Mouse (Mus musculus): ENCODE results near the gene Car10. TPM values are rescaled to one million over a fixed set of nuclear protein-coding genes. Genes with fewer than 3 reads are reported as not detected.

Gene Car10
- polyA plus RNA-seq, 1 experiment from 2014 or later: 0.05 TPM

GRCm38 (mm10) chr11:93137841-93138240, 40.0 kb downstream of the Car10 start:
- no peak for ATAC-seq (replicated peaks; ENCODE audit: extremely low read depth, insufficient read depth, low FRiP score)
- Histone ChIP-seq H3K9me3 (replicated peaks; ENCODE audit: control insufficient read depth, low read length) (no peaks in the 10 kb centered on the region), H3K9ac (ENCODE audit: low read length) (no peak overlapping the region), H3K4me2 (ENCODE audit: low read depth, low read length) (no peak overlapping the region), H3K36me3 (ENCODE audit: control insufficient read depth, insufficient read depth) (no peaks in the 10 kb centered on the region), H3K4me1 (ENCODE audit: control insufficient read depth, insufficient read depth, low read length) (no peaks in the 10 kb centered on the region), H3K4me3 (ENCODE audit: low read length) (no peak overlapping the region), H3K27ac (ENCODE audit: low read length) (no peak overlapping the region), H3K27me3 (ENCODE audit: control insufficient read depth, insufficient read depth, low read length) (no peaks in the 10 kb centered on the region)
- WGBS: 77% methylated on average over 1 of the region's 1 CpGs

DNA sequence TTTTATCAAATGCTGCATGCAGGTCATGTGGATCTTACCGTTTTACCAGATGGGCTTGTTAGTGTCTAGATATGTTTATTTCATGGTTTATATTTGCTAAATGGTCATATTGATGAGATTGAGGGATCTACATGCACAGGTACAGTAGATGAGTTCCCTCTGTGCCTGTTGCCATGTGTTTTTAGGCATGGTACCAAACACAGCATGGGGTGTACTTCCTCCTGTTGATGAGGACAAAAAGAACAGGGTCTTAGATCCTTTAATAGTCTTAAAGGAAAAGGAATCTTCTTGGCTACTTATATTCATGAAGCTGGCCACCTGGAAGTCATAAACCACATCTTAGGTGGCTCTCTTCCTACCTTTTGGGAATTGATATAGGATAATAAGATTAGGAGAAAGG, 43.9 kb downstream of the Car10 start:
- 66% methylated on average over 1 of the region's 1 CpGs for WGBS
- Histone ChIP-seq H3K4me2 (ENCODE audit: low read depth, low read length) (no peak overlapping the region), H3K27ac (ENCODE audit: low read length) (no peak overlapping the region), H3K9me3 (replicated peaks; ENCODE audit: control insufficient read depth, low read length) (no peaks in the 10 kb centered on the region), H3K4me1 (ENCODE audit: control insufficient read depth, insufficient read depth, low read length) (no peaks in the 10 kb centered on the region), H3K4me3 (ENCODE audit: low read length) (no peak overlapping the region), H3K9ac (ENCODE audit: low read length) (no peak overlapping the region), H3K36me3 (ENCODE audit: control insufficient read depth, insufficient read depth) (no peaks in the 10 kb centered on the region), H3K27me3 (ENCODE audit: control insufficient read depth, insufficient read depth, low read length) (no peaks in the 10 kb centered on the region)
- ATAC-seq (replicated peaks; ENCODE audit: extremely low read depth, insufficient read depth, low FRiP score): no peak

- no peak for ATAC-seq (replicated peaks; ENCODE audit: extremely low read depth, insufficient read depth, low FRiP score)
- Histone ChIP-seq H3K36me3 (ENCODE audit: control insufficient read depth, insufficient read depth) (no peaks in the 10 kb centered on the region), H3K4me3 (ENCODE audit: low read length) (no peak overlapping the region), H3K27ac (ENCODE audit: low read length) (no peak overlapping the region), H3K4me1 (ENCODE audit: control insufficient read depth, insufficient read depth, low read length) (no peaks in the 10 kb centered on the region), H3K4me2 (ENCODE audit: low read depth, low read length) (no peak overlapping the region), H3K9ac (ENCODE audit: low read length) (no peak overlapping the region), H3K27me3 (ENCODE audit: control insufficient read depth, insufficient read depth, low read length) (no peaks in the 10 kb centered on the region), H3K9me3 (replicated peaks; ENCODE audit: control insufficient read depth, low read length) (no peaks in the 10 kb centered on the region)
- WGBS: 10% methylated on average over 2 of the region's 2 CpGs
These were observed 46.7 kb downstream of the Car10 start for GRCm38 (mm10) chr11:93144544-93144943.

- WGBS: 31% methylated on average over 3 of the region's 3 CpGs
- Histone ChIP-seq H3K27me3 (ENCODE audit: control insufficient read depth, insufficient read depth, low read length) (no peaks in the 10 kb centered on the region), H3K4me3 (ENCODE audit: low read length) (no peak overlapping the region), H3K27ac (ENCODE audit: low read length) (no peak overlapping the region), H3K36me3 (ENCODE audit: control insufficient read depth, insufficient read depth) (no peaks in the 10 kb centered on the region), H3K9me3 (replicated peaks; ENCODE audit: control insufficient read depth, low read length) (no peaks in the 10 kb centered on the region), H3K4me2 (ENCODE audit: low read depth, low read length) (no peak overlapping the region), H3K4me1 (ENCODE audit: control insufficient read depth, insufficient read depth, low read length) (no peaks in the 10 kb centered on the region), H3K9ac (ENCODE audit: low read length) (no peak overlapping the region)
- ATAC-seq (replicated peaks; ENCODE audit: extremely low read depth, insufficient read depth, low FRiP score): no peak
These were observed 57.1 kb downstream of the Car10 start for GRCm38 (mm10) chr11:93154910-93155309.

DNA sequence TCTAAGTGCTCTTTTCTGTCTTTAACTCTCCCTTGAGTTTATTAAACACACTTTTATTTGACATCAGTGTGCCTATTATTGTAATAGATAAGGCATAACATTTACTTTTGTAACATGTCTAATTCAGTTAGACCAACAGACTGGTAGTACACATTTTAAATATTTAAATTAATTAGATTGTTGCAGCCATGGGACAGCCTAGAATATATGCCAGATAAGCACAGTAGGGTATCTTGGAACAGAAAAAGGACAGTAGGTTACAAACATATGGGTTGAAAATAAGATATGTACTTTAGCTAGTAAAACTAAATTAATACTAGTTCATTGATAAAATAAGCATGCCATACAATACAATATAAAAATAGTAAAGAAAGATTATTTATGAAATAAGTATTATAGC, 74.6 kb downstream of the Car10 start:
- Histone ChIP-seq H3K9ac (ENCODE audit: low read length) (no peak overlapping the region), H3K27me3 (ENCODE audit: control insufficient read depth, insufficient read depth, low read length) (no peaks in the 10 kb centered on the region), H3K27ac (ENCODE audit: low read length) (no peak overlapping the region), H3K9me3 (replicated peaks; ENCODE audit: control insufficient read depth, low read length) (no peaks in the 10 kb centered on the region), H3K4me3 (ENCODE audit: low read length) (no peak overlapping the region), H3K4me2 (ENCODE audit: low read depth, low read length) (no peak overlapping the region), H3K36me3 (ENCODE audit: control insufficient read depth, insufficient read depth) (no peaks in the 10 kb centered on the region), H3K4me1 (ENCODE audit: control insufficient read depth, insufficient read depth, low read length) (no peaks in the 10 kb centered on the region)
- no peak for ATAC-seq (replicated peaks; ENCODE audit: extremely low read depth, insufficient read depth, low FRiP score)

- Histone ChIP-seq H3K27me3 (ENCODE audit: control insufficient read depth, insufficient read depth, low read length) (no peaks in the 10 kb centered on the region), H3K4me1 (ENCODE audit: control insufficient read depth, insufficient read depth, low read length) (no peaks in the 10 kb centered on the region), H3K36me3 (ENCODE audit: control insufficient read depth, insufficient read depth) (no peaks in the 10 kb centered on the region), H3K9me3 (replicated peaks; ENCODE audit: control insufficient read depth, low read length) (no peaks in the 10 kb centered on the region), H3K9ac (ENCODE audit: low read length) (no peak overlapping the region), H3K27ac (ENCODE audit: low read length) (no peak overlapping the region), H3K4me2 (ENCODE audit: low read depth, low read length) (no peak overlapping the region), H3K4me3 (ENCODE audit: low read length) (no peak overlapping the region)
- 89% methylated on average over 1 of the region's 1 CpGs for WGBS
- ATAC-seq (replicated peaks; ENCODE audit: extremely low read depth, insufficient read depth, low FRiP score): no peak
These were observed 75.9 kb downstream of the Car10 start for GRCm38 (mm10) chr11:93173533-93174308.

GRCm38 (mm10) chr11:93185477-93185876, 87.6 kb downstream of the Car10 start:
- WGBS: 34% methylated on average over 4 of the region's 4 CpGs
- H3K4me1 ChIP-seq (ENCODE audit: control insufficient read depth, insufficient read depth, low read length): no peaks in the 10 kb centered on the region
- peak; percentile 52; the same call in 1 of the 2 replicates for ATAC-seq (replicated peaks; ENCODE audit: extremely low read depth, insufficient read depth, low FRiP score)
- no peak overlapping the region for H3K27ac ChIP-seq (ENCODE audit: low read length)
- no peaks in the 10 kb centered on the region for H3K27me3 ChIP-seq (ENCODE audit: control insufficient read depth, insufficient read depth, low read length)
- H3K9me3 ChIP-seq (replicated peaks; ENCODE audit: control insufficient read depth, low read length): no peaks in the 10 kb centered on the region
- no peak overlapping the region for H3K9ac ChIP-seq (ENCODE audit: low read length)
- no peak overlapping the region for H3K4me2 ChIP-seq (ENCODE audit: low read depth, low read length)
- no peaks in the 10 kb centered on the region for H3K36me3 ChIP-seq (ENCODE audit: control insufficient read depth, insufficient read depth)
- no peak overlapping the region for H3K4me3 ChIP-seq (ENCODE audit: low read length)

DNA sequence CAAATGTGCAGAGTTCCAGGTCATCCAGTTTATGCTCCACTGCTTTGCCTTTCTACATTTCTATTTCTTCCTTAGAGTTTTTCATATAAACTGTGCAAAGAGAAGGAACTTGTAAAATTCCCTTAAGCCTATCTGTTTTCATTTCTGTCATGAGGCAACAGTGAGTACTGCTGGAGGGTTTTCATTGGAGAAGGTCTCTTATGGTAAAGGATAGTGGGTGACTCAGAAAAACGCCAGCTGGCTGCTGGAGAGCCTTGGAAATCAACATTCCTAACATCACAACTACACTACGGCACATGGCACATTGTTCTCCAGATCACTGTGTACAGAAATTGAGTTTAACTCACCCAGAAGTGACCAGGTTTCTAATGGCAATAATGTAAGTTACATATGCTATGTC, 88.3 kb downstream of the Car10 start:
- Histone ChIP-seq H3K4me3 (ENCODE audit: low read length) (no peak overlapping the region), H3K36me3 (ENCODE audit: control insufficient read depth, insufficient read depth) (no peaks in the 10 kb centered on the region), H3K4me1 (ENCODE audit: control insufficient read depth, insufficient read depth, low read length) (no peaks in the 10 kb centered on the region), H3K27me3 (ENCODE audit: control insufficient read depth, insufficient read depth, low read length) (no peaks in the 10 kb centered on the region), H3K9ac (ENCODE audit: low read length) (no peak overlapping the region), H3K4me2 (ENCODE audit: low read depth, low read length) (no peak overlapping the region), H3K9me3 (replicated peaks; ENCODE audit: control insufficient read depth, low read length) (no peaks in the 10 kb centered on the region), H3K27ac (ENCODE audit: low read length) (no peak overlapping the region)
- no peak for ATAC-seq (replicated peaks; ENCODE audit: extremely low read depth, insufficient read depth, low FRiP score)
- WGBS: 45% methylated on average over 2 of the region's 2 CpGs

DNA sequence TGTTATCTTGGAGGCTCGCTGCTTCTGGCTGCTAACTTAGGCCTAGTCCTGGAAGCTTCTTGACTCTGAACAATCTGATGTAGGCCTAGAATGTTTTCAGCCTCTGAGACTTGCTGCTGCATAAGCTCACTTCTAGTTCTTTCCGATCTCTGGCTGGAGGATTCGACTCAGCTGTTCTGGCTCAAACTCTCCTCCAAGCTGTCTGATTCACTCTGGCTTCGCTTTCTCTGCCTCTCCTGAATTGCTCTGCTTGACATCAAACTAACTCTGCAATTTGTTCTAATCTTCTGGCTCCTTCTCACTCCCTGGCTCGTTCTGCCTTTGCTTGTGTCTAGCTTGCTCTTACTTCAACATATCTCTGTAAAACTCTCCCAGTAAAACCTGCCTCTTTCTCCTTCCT, 90.8 kb downstream of the Car10 start:
- ATAC-seq (replicated peaks; ENCODE audit: extremely low read depth, insufficient read depth, low FRiP score): no peak
- H3K9me3 ChIP-seq (replicated peaks; ENCODE audit: control insufficient read depth, low read length): no peaks in the 10 kb centered on the region
- H3K4me2 ChIP-seq (ENCODE audit: low read depth, low read length): no peak overlapping the region
- H3K4me1 ChIP-seq (ENCODE audit: control insufficient read depth, insufficient read depth, low read length): no peaks in the 10 kb centered on the region
- H3K27ac ChIP-seq (ENCODE audit: low read length): no peak overlapping the region
- no peak overlapping the region for H3K9ac ChIP-seq (ENCODE audit: low read length)
- no peaks in the 10 kb centered on the region for H3K27me3 ChIP-seq (ENCODE audit: control insufficient read depth, insufficient read depth, low read length)
- 57% methylated on average over 5 of the region's 5 CpGs for WGBS
- no peaks in the 10 kb centered on the region for H3K36me3 ChIP-seq (ENCODE audit: control insufficient read depth, insufficient read depth)
- H3K4me3 ChIP-seq (ENCODE audit: low read length): no peak overlapping the region

Data from heart, embryonic 16.5 days (tissue).